Mouse (Mus musculus) urinary bladder, postnatal 0 days (tissue): ENCODE measurements around the gene Scn9a. TPM values are rescaled to one million over a fixed set of nuclear protein-coding genes. Genes with fewer than 3 reads are reported as not detected.

Experiments
- polyA plus RNA-seq: library from polyadenylated mRNA; unstranded; fragments of >200 nt; fragmentation: Nextera tagmentation; extraction: Ambion mirVana; gene quantifications from 2 replicates; pipeline ENCODE4 v1.2.1, GENCODE M21; 2015

Scn9a gene
- 0.07 and 0.10 TPM in 2 replicates for polyA plus RNA-seq

DNA sequence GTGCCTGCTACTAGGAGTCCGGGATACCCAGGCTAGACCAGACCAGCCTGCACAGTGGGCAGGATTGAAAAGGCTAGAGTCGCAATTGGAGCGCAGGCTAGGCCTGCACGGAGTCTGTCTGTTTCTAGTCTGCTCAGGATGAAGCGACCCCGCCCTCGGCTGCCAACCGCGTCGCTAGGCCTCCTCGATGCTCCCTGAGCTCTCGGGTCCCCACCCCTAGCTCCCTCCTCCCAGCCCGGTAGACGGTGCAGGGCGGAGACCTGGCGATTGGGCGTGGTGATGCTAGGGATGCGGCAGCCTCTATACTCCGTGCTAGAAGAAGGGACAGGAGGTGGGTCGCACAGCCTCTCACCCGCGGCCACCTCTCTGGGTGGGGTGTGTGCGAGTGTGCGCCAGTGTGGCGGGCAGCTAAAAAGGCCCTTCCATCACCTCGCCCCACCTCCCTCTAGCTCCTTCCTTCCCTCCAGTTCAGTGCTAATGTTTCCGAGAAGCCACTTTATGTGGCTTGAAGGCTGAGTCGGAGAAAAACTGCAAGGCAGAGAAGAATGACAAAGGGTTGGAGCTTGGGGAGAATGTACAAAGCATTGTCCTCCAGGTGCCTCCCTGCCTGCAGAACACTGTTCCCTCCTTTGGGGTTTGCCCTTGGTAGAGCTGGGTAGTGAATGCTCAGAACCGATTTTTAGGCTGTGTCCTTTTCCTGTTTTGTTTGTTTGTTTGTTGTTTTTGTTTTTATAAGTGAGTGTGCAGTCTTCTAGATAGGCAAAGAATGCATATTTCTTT is at the start of gene Scn9a:
TSS of gene Scn9a (minus strand) at position 383 of the 780 bp plus-strand sequence.

DNA sequence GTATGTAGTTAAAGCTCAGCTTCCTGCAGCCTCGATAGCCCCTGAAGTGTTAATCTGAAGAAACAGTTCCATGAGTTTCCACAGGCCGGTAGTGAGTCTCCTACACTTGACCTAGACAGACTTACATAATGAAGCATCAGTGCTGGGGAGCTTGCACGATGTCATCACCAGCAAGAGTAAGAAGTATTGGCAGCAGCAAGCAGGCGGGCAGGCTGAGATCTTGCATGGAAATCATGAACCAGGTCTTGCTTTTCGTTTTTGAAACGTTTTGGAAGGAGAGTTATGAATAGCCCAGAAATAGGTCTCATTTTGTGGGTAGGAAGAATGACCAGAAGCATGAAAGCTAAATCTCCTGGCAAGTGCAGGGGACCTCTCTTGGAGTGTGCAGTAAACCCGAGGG is 194.1 kb downstream of the Scn9a start, which contains the start of gene Scn1a:
TSS of gene Scn1a (minus strand) at position 130 of the 400 bp plus-strand sequence.

Other genes starting within 250 kb of the Scn9a start
- gene Scn1a, start 194.1 kb downstream of the Scn9a start, polyA plus RNA-seq, result 0.05 and 0.08 TPM in 2 replicates
- 2.4 and 2.6 TPM in 2 replicates for gene Scn7a, start 150.0 kb upstream of the Scn9a start, polyA plus RNA-seq